Comparison of ENCODE assay signal across 12 mouse cellular contexts in genomic region chrX:48138011-48138410, GRCm38 (mm10). TPM values are rescaled to one million over a fixed set of nuclear protein-coding genes. Genes with fewer than 3 reads are reported as not detected.
A peak's percentile ranks its signal among the peaks of the same experiment; 100 is the strongest.
DNase-seq lines count a peak whose midpoint lies in the region; TF ChIP-seq lines count a peak whose summit lies in the region.
"Had no signal": no experiment of that assay in that cellular context is flagged by ENCODE, and none has a peak within 500 bp of the region (broad histone marks: within the 10 kb centered on the region; RNA-seq: fewer than 3 reads in every experiment).

No protein-coding gene starts in this region.

- H3K36me3 ChIP-seq in spleen, adult 2 months (ENCODE audit: control insufficient read depth, insufficient read depth, low read length): no peaks in the 10 kb centered on the region
- no peaks in the 10 kb centered on the region for H3K36me3 ChIP-seq in macrophage (ENCODE audit: inconsistent target)
- H3K36me3 ChIP-seq: embryonic facial prominence, embryonic 10.5 days; limb, embryonic 10.5 days had no signal

- no peak for TF ChIP-seq CTCF in spleen, adult 2 months (IDR thresholded peaks at IDR 0.05; ENCODE audit: extremely low read depth, insufficient read depth, insufficient read length, insufficient replicate concordance)
- no peak for TF ChIP-seq CTCF in bone marrow macrophage, adult 2 months (IDR thresholded peaks at IDR 0.05; ENCODE audit: low read depth, low read length)
- no peak for TF ChIP-seq CTCF in gastrocnemius, adult 2 months (IDR thresholded peaks at IDR 0.05)

- H3K4me3 ChIP-seq in spleen, adult 2 months (ENCODE audit: extremely low read depth, insufficient read depth, insufficient read length): no peak overlapping the region
- H3K4me3 ChIP-seq in bone marrow macrophage, adult 2 months (ENCODE audit: insufficient read depth, low read length): no peak overlapping the region
- H3K4me3 ChIP-seq in macrophage (ENCODE audit: inconsistent target): no peak overlapping the region
- no peak overlapping the region for H3K4me3 ChIP-seq in gastrocnemius, adult 2 months
- H3K4me3 ChIP-seq: embryonic facial prominence, embryonic 10.5 days; limb, embryonic 10.5 days; megakaryocyte, embryonic 14.5 days had no signal

- no peaks in the 10 kb centered on the region for H3K79me2 ChIP-seq in macrophage (ENCODE audit: inconsistent target)

- no peak for TF ChIP-seq POLR2A in spleen, adult 2 months (IDR thresholded peaks at IDR 0.05; ENCODE audit: low read depth, low read length)
- TF ChIP-seq POLR2A in bone marrow macrophage, adult 2 months (IDR thresholded peaks at IDR 0.05; ENCODE audit: borderline replicate concordance, low read depth, low read length): no peak

- 60% methylated on average over 6 of the region's 6 CpGs for WGBS in spleen, adult 2 months
- WGBS in macrophage (ENCODE audit: missing documents): 83% methylated on average over 6 of the region's 6 CpGs

- peak overlapping the region; percentile 97 for H3K27ac ChIP-seq in spleen, adult 2 months (ENCODE audit: insufficient read depth, low read length)
- H3K27ac ChIP-seq in bone marrow macrophage, adult 2 months (ENCODE audit: insufficient read depth, low read depth, low read length): 0 out of 2 replicates have a peak overlapping the region, but pooled peaks have one; percentile 2
- peak overlapping the region; percentile 65; the same call in 1 of the 2 replicates for H3K27ac ChIP-seq in macrophage
- H3K27ac ChIP-seq in gastrocnemius, adult 2 months: no peak overlapping the region
- H3K27ac ChIP-seq: embryonic facial prominence, embryonic 10.5 days; limb, embryonic 10.5 days had no signal

- intact Hi-C loops in gastrocnemius, adult 2 months (cut with DNase I): no loop called here

- H3K27me3 ChIP-seq in spleen, adult 2 months (ENCODE audit: control insufficient read depth, insufficient read depth, low read length): no peaks in the 10 kb centered on the region

- H3K4me1 ChIP-seq in spleen, adult 2 months (ENCODE audit: control insufficient read depth, insufficient read depth, insufficient read length): peaks cover 28% of the 10 kb centered on the region; the same call in 1 of the 2 replicates
- H3K4me1 ChIP-seq in bone marrow macrophage, adult 2 months (ENCODE audit: control insufficient read depth, insufficient read depth, low read length): peaks cover 48% of the 10 kb centered on the region

- DNase-seq in spleen, adult 2 months (ENCODE audit: low read depth in 1 of 2, low spot score in 2 of 2): no peak
- DNase-seq in spleen, adult 18-20 months: no peak
- no peak for DNase-seq in adrenal gland, postnatal 14 days
- no peak for DNase-seq in gastrocnemius, adult 2 months
- DNase-seq in right cerebral cortex, postnatal 14 days: no peak
- DNase-seq: cerebellum, postnatal 10 days; kidney, postnatal 14 days had no signal

RNA-seq across cellular contexts. Expression of gene Sash3, which starts 8.2 kb away (rescaled TPM):
- polyA plus RNA-seq in spleen, adult 2 months (2012; rRNA removed): 100 and 106 TPM in 2 replicates
- polyA plus RNA-seq in bone marrow macrophage, adult 2 months (2012; ENCODE audit: insufficient read depth, insufficient read length, missing spikeins): 66.3 and 69.9 TPM in 2 replicates
- 10 to 100 TPM in 22 of 26 experiments, 1 to 10 TPM in 4; 4.5 to 48.2 (median 19.8) TPM for total RNA-seq in macrophage (2018; cell fraction: chromatin; rRNA removed)
- total RNA-seq in macrophage (2018; cell fraction: cytosol; rRNA removed): 100 to 1,000 TPM in 6 of 26 experiments, 10 to 100 TPM in 20; 46.5 to 111 (median 85.9) TPM
- 10 to 100 TPM; 15.3 to 90.7 (median 47.5) TPM for total RNA-seq in macrophage (2018; cell fraction: nucleus; rRNA removed)
- 69.0 to 81.4 TPM (median 69.1 TPM) in 3 replicates for polyA plus RNA-seq in macrophage (2018)
- 1.6 and 12.3 TPM in 2 replicates for total RNA-seq in adrenal gland, postnatal 14 days (2021)
- under 1 TPM; 0.17 to 0.28 TPM for total RNA-seq in gastrocnemius, adult 2 months (2021)

RNA-seq across cellular contexts. Expression of gene Xpnpep2, which starts 29.5 kb away (rescaled TPM):
- 0.05 and 0.08 TPM in 2 replicates for polyA plus RNA-seq in spleen, adult 2 months (2012; rRNA removed)
- not detected in 2 replicates for polyA plus RNA-seq in bone marrow macrophage, adult 2 months (2012; ENCODE audit: insufficient read depth, insufficient read length, missing spikeins)
- total RNA-seq in macrophage (2018; cell fraction: chromatin; rRNA removed): 1 to 10 TPM in 1 of 26 experiments, not detected in 25; 1.0 TPM
- under 1 TPM in 1 of 26 experiments, not detected in 25; 0.04 TPM for total RNA-seq in macrophage (2018; cell fraction: cytosol; rRNA removed)
- not detected for total RNA-seq in macrophage (2018; cell fraction: nucleus; rRNA removed)
- not detected in 3 replicates for polyA plus RNA-seq in macrophage (2018)
- 1.1 and 1.5 TPM in 2 replicates for total RNA-seq in adrenal gland, postnatal 14 days (2021)
- under 1 TPM; 0.59 to 0.89 TPM for total RNA-seq in gastrocnemius, adult 2 months (2021)
